Mouse (Mus musculus) cortical plate, adult 2 months (tissue): ENCODE measurements around the gene Trim14.
"Not testable (repeated sequence)": the region's sequence is repeated elsewhere in the genome, so short reads cannot be mapped to it uniquely, and the experiment has no call there.

ENCODE experiments used
- CTCF ChIP-seq: fragments of 200-500 bp; IDR thresholded peaks from 2 replicates; pipeline ENCODE4 v1.5.1; 2011; ENCODE audit warnings: mild to moderate bottlenecking, control low read depth, low read length; ENCODE audit not compliant: insufficient read depth; ENCODE audit errors: extremely low read depth
- POLR2A ChIP-seq: fragments of 200-500 bp; IDR thresholded peaks from 2 replicates; pipeline ENCODE4 v1.6.1; 2011; ENCODE audit warnings: mild to moderate bottlenecking, low read length, control low read depth; ENCODE audit not compliant: insufficient read depth; ENCODE audit errors: extremely low read depth

- not testable (repeated sequence) for TF ChIP-seq POLR2A, CTCF
Observed at GRCm38 (mm10) chr4:46575509-46576284, 39.8 kb upstream of the Trim14 start.
